Mouse (Mus musculus): ENCODE measurements around the gene Cdipt.

The Cdipt gene

GRCm38 (mm10) chr7:126975893-126975949 lies at the start of gene Cdipt:
Gene Cdipt (plus strand): TSS chr7:126975914.
- no peak for DNase-seq (ENCODE audit: low read depth, low spot score)

DNA sequence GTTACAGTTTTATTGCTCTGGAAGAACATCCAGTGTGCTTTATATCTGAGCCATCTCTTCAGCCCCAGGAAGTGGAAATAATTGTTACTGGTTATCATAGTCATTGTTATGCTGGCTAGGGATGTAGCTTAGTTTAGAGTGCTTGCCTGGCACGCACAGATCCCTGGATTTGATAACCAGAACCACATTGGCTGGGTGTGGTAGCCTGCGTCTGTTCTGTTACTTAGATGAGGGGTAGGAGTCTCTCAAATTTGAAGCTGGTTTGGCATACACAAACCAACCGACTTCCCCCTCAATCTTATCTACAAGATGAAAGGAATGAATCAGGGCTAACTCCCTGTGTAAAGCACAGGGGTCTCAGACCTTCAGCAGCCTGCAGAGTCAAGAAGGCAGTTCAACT lies 49.4 kb upstream of the Cdipt start:
- DNase-seq (ENCODE audit: low read depth, low spot score): no peak

GRCm38 (mm10) chr7:126928384-126929037 lies 47.2 kb upstream of the Cdipt start, which contains the start of gene Kctd13:
Gene Kctd13 (plus strand): TSS chr7:126928879.
- peak; percentile 83 for DNase-seq (ENCODE audit: low read depth, low spot score)

- DNase-seq (ENCODE audit: low read depth, low spot score): no peak
These were observed 46.7 kb upstream of the Cdipt start for GRCm38 (mm10) chr7:126929046-126929445.

GRCm38 (mm10) chr7:126932652-126933051 lies 43.1 kb upstream of the Cdipt start:
- no peak for DNase-seq (ENCODE audit: low read depth, low spot score)

DNA sequence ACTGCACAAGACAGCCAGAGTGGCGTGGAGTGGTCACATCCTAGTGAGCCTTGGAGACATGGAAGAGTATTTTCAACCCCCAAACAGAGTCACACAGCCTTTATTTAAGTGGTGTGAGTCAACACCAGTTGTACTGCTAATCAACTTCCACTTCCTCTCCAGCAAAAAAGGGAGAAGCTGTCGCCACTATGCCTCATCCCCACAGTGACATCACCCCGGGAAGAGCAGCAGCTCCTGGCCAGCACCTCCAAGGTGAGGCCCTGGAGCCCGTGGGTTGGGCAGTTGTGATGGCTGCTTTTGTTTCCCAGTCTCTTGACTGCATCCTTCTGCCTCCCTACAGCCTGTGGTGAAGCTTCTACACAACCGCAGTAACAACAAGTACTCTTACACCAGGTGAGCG lies 34.5 kb upstream of the Cdipt start:
- no peak for DNase-seq (ENCODE audit: low read depth, low spot score)

DNA sequence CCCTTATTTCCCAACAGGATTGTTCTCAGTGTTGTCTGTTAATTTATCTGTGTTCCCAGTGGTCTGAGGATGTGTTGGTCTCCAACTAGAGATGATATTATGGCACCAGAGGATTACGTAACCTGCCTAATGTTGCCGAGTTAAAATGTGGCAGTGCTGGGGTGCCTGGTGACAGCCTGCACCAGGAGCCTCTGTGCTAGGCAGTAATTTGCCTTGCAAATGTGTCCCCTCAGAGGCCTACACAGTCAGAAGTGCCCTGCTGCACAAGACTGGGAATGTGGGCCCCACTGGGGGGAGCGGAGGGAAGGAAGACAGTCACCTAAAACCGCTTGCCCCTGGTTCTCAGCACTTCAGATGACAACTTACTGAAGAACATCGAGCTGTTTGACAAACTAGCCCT lies 33.9 kb upstream of the Cdipt start:
- DNase-seq (ENCODE audit: low read depth, low spot score): no peak

DNA sequence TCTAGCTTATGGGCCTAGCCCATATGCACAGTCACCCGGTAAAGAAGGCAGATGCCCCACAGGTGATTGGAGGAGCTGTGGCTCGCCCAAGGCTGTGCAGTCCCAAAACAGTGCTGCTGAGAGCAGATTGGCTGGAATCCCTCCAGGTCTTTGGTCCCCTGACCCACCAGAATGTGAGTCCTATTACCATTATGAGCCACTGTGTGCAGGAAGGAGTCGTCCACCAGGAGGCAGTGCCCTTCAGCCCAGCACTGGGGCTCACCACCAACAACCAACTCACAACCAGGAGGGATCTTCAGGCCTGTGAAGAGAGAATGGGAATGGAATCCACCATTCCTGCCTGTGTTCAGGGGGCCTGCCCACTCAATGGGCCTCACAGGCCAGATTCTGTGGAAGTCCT lies 29.2 kb upstream of the Cdipt start:
- DNase-seq (ENCODE audit: low read depth, low spot score): no peak

DNA sequence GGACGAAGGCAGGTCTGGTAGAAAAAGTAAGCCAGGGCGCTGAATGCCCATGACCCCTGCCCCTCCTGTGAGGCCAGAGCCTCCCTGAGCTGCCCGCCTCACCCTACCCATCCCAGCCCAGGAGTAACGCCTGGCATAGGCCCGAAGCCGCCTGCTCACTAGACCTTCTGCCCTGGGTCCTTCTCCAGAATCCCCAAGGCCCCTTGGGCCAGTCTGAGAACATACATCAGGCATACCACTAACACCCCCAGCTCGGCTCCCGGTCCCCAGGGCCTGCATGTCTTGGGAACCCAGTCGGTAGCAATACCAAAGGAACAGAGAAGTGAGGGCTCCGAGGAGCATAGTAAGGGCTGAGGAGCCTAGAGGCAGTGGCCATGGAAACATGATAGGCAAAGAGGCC lies 27.1 kb upstream of the Cdipt start:
- no peak for DNase-seq (ENCODE audit: low read depth, low spot score)

DNA sequence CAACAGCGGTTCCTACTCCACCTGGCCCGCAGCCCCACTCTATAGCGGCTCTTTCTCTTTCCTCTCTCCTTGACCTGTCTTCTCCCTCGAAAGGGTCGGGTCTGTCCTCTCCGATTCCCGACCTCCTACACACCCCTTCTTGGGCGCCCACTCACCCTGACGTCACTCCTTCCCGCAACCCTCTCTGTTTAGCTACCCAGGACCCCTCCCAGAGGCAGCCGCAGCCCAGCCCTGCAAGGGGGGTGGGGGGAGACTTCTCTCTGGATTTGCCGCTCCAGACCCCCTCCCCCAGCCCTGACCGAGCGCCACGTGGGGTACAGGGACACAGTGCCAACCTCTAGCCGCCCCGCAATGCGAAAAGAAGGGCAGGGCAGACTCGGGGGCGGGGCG lies 26.3 kb upstream of the Cdipt start, which contains the start of gene Asphd1:
Gene Asphd1, minus strand, starts transcription at position 180 of the 390 bp plus-strand sequence.
- no peak for DNase-seq (ENCODE audit: low read depth, low spot score)

DNA sequence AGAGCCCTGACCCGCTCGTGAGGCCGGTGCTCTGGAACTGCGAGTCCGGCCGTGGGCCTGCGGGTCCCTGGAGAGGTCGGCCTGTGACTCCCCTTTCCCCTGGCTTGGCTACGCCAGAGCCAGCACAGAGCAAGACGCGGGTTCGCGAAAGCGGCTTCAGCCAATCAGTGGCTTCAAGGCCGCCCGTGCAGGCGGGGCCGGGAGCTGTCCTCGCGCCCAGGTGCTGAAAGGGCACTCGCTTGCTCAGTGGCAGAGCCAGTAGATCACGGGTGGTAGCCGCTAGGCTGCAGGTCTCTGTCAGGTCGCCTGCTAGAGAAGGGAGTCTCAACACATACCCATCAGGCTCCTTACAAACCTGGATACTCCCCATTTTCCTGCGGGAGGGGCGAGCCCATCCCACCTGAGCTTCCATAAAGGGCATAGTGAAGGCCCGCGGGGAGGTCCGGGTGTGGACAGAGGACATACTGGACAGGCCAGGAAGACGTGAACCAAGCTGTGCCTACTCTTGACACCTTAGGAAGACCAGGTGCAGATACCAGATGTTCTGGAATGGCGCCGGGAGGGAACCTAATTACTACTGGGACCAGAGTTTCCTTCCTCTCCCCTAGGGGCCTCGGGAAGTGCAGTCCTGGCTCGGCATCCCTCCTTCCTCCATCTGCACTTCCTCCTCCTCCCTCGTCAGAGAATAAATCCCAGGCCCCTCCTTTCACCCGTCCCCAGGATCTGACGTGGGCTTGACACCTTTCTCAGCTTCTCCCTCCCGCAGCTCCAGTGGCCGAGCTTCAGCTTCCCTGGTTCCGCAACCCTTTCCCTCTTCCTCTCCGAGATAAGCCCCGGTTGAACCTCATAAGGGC lies 25.7 kb upstream of the Cdipt start, which contains the start of gene Sez6l2:
Gene Sez6l2, plus strand, starts transcription at position 771 of the 854 bp plus-strand sequence.
- DNase-seq (ENCODE audit: low read depth, low spot score): peak; percentile 55

- no peak for DNase-seq (ENCODE audit: low read depth, low spot score)
These were observed 24.8 kb upstream of the Cdipt start for GRCm38 (mm10) chr7:126950647-126951615.

DNA sequence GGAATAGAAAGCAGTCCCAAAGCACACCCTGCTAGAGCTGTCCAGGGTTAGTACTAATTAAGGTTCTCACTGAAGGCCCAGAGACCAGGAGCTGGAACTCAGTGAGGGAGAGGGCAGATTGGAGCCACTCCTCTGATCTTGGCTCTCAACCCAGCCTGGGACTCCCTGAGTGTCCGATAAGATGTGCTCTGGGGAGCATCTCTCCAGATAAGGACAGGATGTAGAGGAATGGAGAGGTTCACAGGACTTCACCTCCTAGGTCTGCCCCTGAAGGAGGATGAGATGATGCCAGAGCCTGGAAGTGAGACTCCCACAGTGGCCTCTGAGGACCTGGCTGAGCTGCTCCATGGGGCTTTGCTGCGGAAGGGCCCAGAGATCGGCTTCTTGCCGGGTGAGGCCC lies 24.0 kb upstream of the Cdipt start:
- no peak for DNase-seq (ENCODE audit: low read depth, low spot score)

- no peak for DNase-seq (ENCODE audit: low read depth, low spot score)
These were observed 23.1 kb upstream of the Cdipt start for GRCm38 (mm10) chr7:126952646-126953045.

GRCm38 (mm10) chr7:126955125-126955524 lies 20.6 kb upstream of the Cdipt start:
- no peak for DNase-seq (ENCODE audit: low read depth, low spot score)

DNA sequence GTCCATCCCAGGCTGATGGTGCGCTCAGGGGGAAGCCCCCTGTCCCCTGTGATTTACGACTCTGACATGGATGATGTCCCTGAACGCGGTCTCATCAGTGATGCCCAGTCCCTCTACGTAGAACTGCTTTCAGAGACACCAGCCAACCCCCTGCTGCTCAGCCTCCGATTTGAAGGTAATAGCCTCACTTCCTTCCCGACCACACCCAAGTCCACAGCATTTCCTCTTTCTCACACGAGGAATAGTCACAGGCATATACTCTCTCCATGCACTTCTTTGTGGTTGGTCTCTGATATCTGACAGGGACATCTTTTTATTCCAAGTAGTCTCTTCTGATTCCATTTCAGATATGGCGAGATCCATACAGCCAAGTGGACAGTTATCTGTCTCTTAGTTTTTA lies 15.9 kb upstream of the Cdipt start:
- DNase-seq (ENCODE audit: low read depth, low spot score): no peak

DNA sequence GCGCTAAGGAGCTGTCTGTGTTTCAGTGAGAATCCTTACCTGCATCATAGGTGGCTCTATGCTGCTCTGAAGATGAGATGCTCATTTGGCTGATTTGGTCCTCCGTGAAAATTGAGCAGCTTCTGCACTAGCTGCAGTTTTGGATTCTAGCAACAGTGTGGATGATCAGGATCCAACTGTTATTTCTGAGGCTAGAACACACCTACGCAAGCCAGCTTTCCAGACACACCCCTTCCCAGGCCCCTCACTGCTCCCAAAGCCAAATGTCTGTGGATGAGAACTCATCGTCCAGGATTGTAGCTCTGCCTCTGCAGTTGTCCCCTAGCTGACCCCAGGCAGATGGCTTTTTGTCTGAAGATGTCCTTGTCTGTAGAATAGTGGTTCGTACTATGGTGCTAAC lies 14.6 kb upstream of the Cdipt start:
- no peak for DNase-seq (ENCODE audit: low read depth, low spot score)

GRCm38 (mm10) chr7:126961965-126962364 lies 13.7 kb upstream of the Cdipt start:
- no peak for DNase-seq (ENCODE audit: low read depth, low spot score)

DNA sequence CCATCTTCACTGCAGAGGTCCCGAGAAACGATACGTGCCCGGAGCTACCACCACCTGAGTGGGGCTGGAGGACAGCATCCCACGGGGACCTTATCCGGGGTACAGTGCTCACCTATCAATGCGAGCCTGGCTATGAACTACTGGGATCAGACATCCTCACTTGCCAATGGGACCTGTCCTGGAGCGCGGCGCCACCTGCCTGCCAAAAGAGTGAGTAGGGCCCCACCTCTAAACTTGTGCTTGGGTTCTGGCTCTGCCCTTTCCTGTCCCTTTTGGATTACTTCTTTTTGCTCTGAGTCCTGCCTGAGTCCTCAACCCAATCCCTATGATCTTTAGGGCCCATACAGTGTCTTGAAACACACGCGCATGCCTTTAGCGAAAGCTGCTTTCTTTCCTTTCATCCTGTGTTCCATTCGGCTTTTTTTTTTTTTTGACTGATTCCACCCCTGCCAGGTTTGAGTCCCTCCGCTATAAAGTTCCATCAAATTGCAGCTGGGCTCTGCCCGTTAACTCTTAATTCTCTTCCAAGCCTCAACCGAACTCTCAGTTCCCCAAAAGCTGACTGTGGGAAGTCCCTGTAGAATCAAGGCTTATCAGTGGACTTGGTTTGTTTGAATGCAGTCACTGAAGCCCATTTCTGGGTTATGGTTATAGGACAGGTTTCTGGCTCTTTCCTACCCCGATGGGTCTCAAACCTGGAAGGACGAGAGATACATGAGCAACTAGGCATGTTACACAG lies 12.0 kb upstream of the Cdipt start:
- no peak for DNase-seq (ENCODE audit: low read depth, low spot score)

- no peak for DNase-seq (ENCODE audit: low read depth, low spot score)
These were observed 10.1 kb upstream of the Cdipt start for GRCm38 (mm10) chr7:126965568-126965967.

- no peak for DNase-seq (ENCODE audit: low read depth, low spot score)
These were observed 8.4 kb upstream of the Cdipt start for GRCm38 (mm10) chr7:126967361-126967760.

DNA sequence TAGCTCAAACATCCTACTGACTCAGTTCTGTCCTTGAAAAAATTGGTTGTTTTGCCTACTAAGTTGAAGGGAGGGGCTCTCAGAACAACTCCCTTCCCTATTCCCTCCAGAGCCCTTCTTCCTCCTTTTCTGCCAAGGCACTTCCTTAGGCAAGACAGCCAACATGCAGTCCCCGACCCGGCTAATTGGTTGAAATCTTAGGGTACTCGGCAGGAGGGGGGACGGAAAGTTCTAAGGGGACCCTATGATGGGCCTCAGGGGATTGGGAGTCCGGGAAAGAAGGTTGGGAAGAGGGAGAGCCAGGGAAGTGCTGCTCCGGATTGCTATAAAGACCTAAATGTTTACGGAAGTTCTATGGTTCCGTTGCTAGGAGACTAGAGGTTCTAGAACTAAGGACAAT lies 221 bp upstream of the Cdipt start:
- peak; percentile 43 for DNase-seq (ENCODE audit: low read depth, low spot score)
